ENCODE assay signal across 9 mouse cellular contexts in the genomic region with DNA sequence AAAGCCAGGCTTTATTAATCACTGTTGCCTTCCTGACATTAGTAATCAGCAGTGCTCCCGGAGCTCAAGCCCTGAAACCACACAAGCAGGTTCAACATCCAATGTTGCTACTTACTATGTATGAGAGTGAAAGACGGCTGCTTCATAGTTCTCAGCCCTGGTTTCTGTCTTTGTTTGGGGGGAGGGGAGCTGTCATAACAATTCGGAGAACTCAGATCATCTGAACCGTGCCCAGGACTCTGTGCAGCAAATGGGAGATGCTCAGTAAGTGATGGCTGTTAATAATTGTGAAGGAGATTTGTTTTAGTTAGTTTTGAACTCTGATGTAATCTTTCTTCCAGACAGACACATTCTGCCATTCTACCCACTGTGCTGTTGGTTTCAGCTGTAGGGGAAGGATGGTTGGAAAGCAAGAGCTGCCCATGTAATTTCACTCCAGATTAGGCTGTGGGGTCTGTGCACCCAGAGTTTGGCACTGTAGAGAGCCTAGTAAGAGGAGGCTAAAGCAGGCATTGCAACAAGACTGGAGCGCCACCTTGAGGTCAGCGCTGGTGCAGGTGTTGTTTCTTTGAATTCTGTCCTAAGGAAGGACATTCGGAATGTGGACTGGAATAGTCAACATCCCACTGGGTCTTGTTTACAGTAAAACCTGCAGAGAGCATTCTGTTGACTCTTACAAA. TPM values are rescaled to one million over a fixed set of nuclear protein-coding genes. Genes with fewer than 3 reads are reported as not detected.
DNase-seq lines count a peak whose midpoint lies in the region; ATAC-seq and TF ChIP-seq lines count a peak whose summit lies in the region.
"Had no signal": no experiment of that assay in that cellular context is flagged by ENCODE, and none has a peak within 500 bp of the region (broad histone marks: within the 10 kb centered on the region; RNA-seq: fewer than 3 reads in every experiment).

No protein-coding gene starts in this region.

- DNase-seq in B cell, adult 2 months = peak; percentile 77 to 79
- DNase-seq in adrenal gland, postnatal 14 days = peak; percentile 85
- peak; percentile 77 for DNase-seq in embryo, embryonic 9.5 days (ENCODE audit: extremely low spot score)
- peak; percentile 92 to 93 for DNase-seq in kidney, postnatal 4 days
- peak; percentile 92 for DNase-seq in lung, embryonic 14.5 days
- DNase-seq in retina, postnatal 1 day = peak; percentile 84
- peak; percentile 83 for DNase-seq in thymus, postnatal 4 days

- H3K36me3 ChIP-seq in heart, embryonic 12.5 days = no peaks in the 10 kb centered on the region
- H3K36me3 ChIP-seq in lung, embryonic 14.5 days (ENCODE audit: insufficient read depth) = no peaks in the 10 kb centered on the region
- H3K36me3 ChIP-seq: embryonic facial prominence, embryonic 13.5 days had no signal

- 0 out of 2 replicates have a peak, but pooled peaks have one; percentile 36 for ATAC-seq in heart, embryonic 12.5 days (ENCODE audit: insufficient number of reproducible peaks, low FRiP score)
- ATAC-seq in lung, embryonic 14.5 days (ENCODE audit: insufficient read depth) = peak; percentile 21; the same call in 1 of the 2 replicates

- no peaks in the 10 kb centered on the region for H3K4me1 ChIP-seq in heart, embryonic 12.5 days (replicated peaks)
- no peaks in the 10 kb centered on the region for H3K4me1 ChIP-seq in lung, embryonic 14.5 days (ENCODE audit: insufficient read depth)
- H3K4me1 ChIP-seq: embryonic facial prominence, embryonic 13.5 days had no signal

- peak; percentile 95 for TF ChIP-seq CTCF in lung, embryonic 14.5 days (IDR thresholded peaks at IDR 0.05; ENCODE audit: low read depth)

- peaks cover 12% of the 10 kb centered on the region; the same call in 1 of the 2 replicates for H3K27me3 ChIP-seq in heart, embryonic 12.5 days (replicated peaks)
- H3K27me3 ChIP-seq in lung, embryonic 14.5 days (ENCODE audit: insufficient read depth, low read length) = no peaks in the 10 kb centered on the region

- H3K9me3 ChIP-seq in heart, embryonic 12.5 days (replicated peaks) = no peaks in the 10 kb centered on the region
- H3K9me3 ChIP-seq in lung, embryonic 14.5 days (ENCODE audit: low read depth, low read length) = no peaks in the 10 kb centered on the region
- H3K9me3 ChIP-seq: embryonic facial prominence, embryonic 13.5 days had no signal

- no peak overlapping the region for H3K4me3 ChIP-seq in heart, embryonic 12.5 days
- H3K4me3 ChIP-seq in lung, embryonic 14.5 days (ENCODE audit: low read depth, low read length) = no peak overlapping the region
- H3K4me3 ChIP-seq: embryonic facial prominence, embryonic 13.5 days had no signal

- no peak overlapping the region for H3K4me2 ChIP-seq in heart, embryonic 12.5 days
- no peak overlapping the region for H3K4me2 ChIP-seq in lung, embryonic 14.5 days
- H3K4me2 ChIP-seq: embryonic facial prominence, embryonic 13.5 days had no signal

- no peak overlapping the region for H3K27ac ChIP-seq in heart, embryonic 12.5 days (ENCODE audit: poor library complexity, severe bottlenecking)
- H3K27ac ChIP-seq in lung, embryonic 14.5 days (ENCODE audit: low read depth) = no peak overlapping the region
- H3K27ac ChIP-seq: embryonic facial prominence, embryonic 13.5 days had no signal

- 19% methylated on average over 7 of the region's 7 CpGs for WGBS in heart, embryonic 12.5 days
- WGBS in lung, embryonic 14.5 days = 12% methylated on average over 7 of the region's 7 CpGs

- no peak overlapping the region for H3K9ac ChIP-seq in heart, embryonic 12.5 days
- H3K9ac ChIP-seq in lung, embryonic 14.5 days = no peak overlapping the region
- H3K9ac ChIP-seq: embryonic facial prominence, embryonic 13.5 days had no signal

RNA-seq across cellular contexts. Expression of a gene that starts 5.7 kb away (rescaled TPM):
- 18.7 and 19.7 TPM in 2 replicates for total RNA-seq in adrenal gland, postnatal 14 days (2021)
- polyA plus RNA-seq in heart, embryonic 12.5 days (2016; fragmentation: Nextera tagmentation; extraction: Ambion mirVana) = 24.1 and 25.1 TPM in 2 replicates
- polyA plus RNA-seq in lung, embryonic 14.5 days (2014; fragmentation: Nextera tagmentation; extraction: Ambion mirVana) = 39.4 and 39.5 TPM in 2 replicates

RNA-seq across cellular contexts. Expression of a gene that starts 28.1 kb away (rescaled TPM):
- total RNA-seq in adrenal gland, postnatal 14 days (2021) = 38.6 and 45.5 TPM in 2 replicates
- 11.9 and 15.1 TPM in 2 replicates for polyA plus RNA-seq in heart, embryonic 12.5 days (2016; fragmentation: Nextera tagmentation; extraction: Ambion mirVana)
- polyA plus RNA-seq in lung, embryonic 14.5 days (2014; fragmentation: Nextera tagmentation; extraction: Ambion mirVana) = 9.3 and 9.9 TPM in 2 replicates
